Mouse (Mus musculus): Measurements from ENCODE around the gene Amelx. TPM values are rescaled to one million over a fixed set of nuclear protein-coding genes. Genes with fewer than 3 reads are reported as not detected.

Amelx gene
- polyA plus RNA-seq (2015; fragmentation: Nextera tagmentation; extraction: Ambion mirVana) = 0.36 TPM in 1 of 2 replicates, not detected in the other

DNA sequence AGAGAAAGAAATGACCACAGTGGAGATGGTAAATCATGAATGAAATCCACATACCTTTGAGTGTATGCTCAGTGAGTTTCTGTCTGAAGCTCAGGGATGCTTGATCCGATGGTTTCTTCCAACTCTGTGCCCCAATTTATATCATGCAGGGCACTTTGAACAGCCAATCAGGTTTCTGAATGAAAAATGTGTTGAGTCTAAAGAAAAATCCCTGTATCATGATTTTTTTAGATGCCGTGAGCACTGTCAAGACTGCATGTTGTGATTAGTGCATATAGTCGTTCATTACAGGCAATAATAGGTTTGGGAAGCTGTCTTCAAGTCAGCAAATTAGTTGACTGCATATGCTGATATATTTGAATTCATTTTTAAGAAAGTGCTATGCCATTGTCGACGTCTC, at the start of gene Amelx:
Gene Amelx, minus strand, starts transcription at position 101 of the 400 bp plus-strand sequence.
- Histone ChIP-seq H3K36me3 (no peaks in the 10 kb centered on the region), H3K27me3 (no peaks in the 10 kb centered on the region; the same call in 1 of the 2 replicates), H3K27ac (no peak within 1 kb of the TSS), H3K9ac (no peak within 1 kb of the TSS), H3K9me3 (no peaks in the 10 kb centered on the region), H3K4me1 (no peaks in the 10 kb centered on the region), H3K4me3 (no peak within 1 kb of the TSS), H3K4me2 (no peak within 1 kb of the TSS)
- no peak for ATAC-seq (ENCODE audit: borderline replicate concordance, extremely low read depth, low FRiP score, low TSS enrichment)
- 81% methylated on average over 5 of the region's 5 CpGs for WGBS

DNA sequence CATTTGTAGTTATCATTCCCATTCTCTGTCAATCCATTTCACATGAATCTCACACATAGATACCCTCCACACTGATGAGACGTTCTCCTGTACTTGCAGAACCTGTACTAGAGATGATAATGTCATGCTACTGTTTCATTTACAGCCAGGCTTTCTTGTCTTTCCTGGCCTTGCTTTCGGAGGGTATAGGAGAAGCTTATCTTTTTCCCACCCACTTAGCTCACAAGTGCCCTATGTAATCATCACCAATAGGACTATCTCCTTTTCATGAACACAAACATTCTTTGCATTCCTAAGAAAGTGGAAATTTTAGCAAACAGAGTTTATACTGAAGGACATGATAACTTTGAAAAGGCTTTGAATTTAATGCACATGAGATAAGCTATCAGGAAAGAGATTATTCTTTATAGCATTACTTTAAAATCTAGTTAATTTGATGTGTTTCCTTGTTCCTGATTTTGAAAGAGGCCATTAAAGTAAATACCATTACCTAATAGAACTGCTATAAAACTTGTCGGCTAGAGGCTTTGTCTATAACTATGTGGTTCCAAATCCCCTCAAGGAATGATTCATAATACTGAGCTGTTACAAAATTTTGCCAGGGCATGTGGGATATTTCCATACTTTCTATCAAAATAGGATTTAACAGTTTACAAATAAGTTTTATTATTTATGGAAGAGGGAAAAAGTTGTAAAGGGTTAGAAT, 35.5 kb upstream of the Amelx start:
- no peak overlapping the region for H3K9ac ChIP-seq
- H3K4me2 ChIP-seq = no peak overlapping the region
- H3K4me3 ChIP-seq = no peak overlapping the region
- no peaks in the 10 kb centered on the region for H3K4me1 ChIP-seq
- no peak for ATAC-seq (ENCODE audit: borderline replicate concordance, extremely low read depth, low FRiP score, low TSS enrichment)
- 40% methylated on average over 3 of the region's 3 CpGs for WGBS
- H3K27me3 ChIP-seq = peaks cover 15% of the 10 kb centered on the region; the same call in 1 of the 2 replicates
- no peaks in the 10 kb centered on the region for H3K36me3 ChIP-seq
- H3K27ac ChIP-seq = no peak overlapping the region
- no peaks in the 10 kb centered on the region for H3K9me3 ChIP-seq

DNA sequence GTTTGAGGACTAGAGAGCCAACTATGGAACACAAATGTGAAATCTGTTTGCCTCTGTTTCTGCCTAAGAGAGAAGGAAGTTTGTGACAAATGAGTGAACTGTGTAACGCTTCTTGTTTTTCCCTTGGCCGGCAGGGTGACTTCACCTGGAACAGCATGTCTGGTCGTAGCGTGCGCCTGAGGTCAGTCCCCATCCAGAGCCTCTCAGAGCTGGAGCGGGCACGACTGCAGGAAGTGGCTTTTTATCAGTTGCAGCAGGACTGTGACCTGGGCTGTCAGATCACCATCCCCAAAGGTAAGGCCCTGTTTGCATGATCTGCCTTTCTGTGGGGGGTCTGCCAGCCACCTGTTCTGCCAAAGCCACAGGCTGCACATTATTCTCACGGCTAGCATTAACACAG, 33.1 kb upstream of the Amelx start:
- H3K9ac ChIP-seq = no peak overlapping the region
- 61% methylated on average over 8 of the region's 8 CpGs for WGBS
- H3K4me3 ChIP-seq = no peak overlapping the region
- no peaks in the 10 kb centered on the region for H3K9me3 ChIP-seq
- H3K27me3 ChIP-seq = peaks cover 15% of the 10 kb centered on the region; the same call in 1 of the 2 replicates
- H3K36me3 ChIP-seq = no peaks in the 10 kb centered on the region
- H3K4me2 ChIP-seq = no peak overlapping the region
- no peak overlapping the region for H3K27ac ChIP-seq
- no peaks in the 10 kb centered on the region for H3K4me1 ChIP-seq
- no peak; the same call in 1 of the 2 replicates for ATAC-seq (ENCODE audit: borderline replicate concordance, extremely low read depth, low FRiP score, low TSS enrichment)

- no peak overlapping the region for H3K4me3 ChIP-seq
- H3K9me3 ChIP-seq = no peaks in the 10 kb centered on the region
- no peaks in the 10 kb centered on the region; the same call in 1 of the 2 replicates for H3K27me3 ChIP-seq
- no peak for ATAC-seq (ENCODE audit: borderline replicate concordance, extremely low read depth, low FRiP score, low TSS enrichment)
- H3K4me1 ChIP-seq = no peaks in the 10 kb centered on the region
- no peak overlapping the region for H3K9ac ChIP-seq
- H3K36me3 ChIP-seq = no peaks in the 10 kb centered on the region
- H3K27ac ChIP-seq = no peak overlapping the region
- H3K4me2 ChIP-seq = no peak overlapping the region
- 58% methylated on average over 3 of the region's 3 CpGs for WGBS
These were observed 23.0 kb upstream of the Amelx start for GRCm38 (mm10) chrX:169210019-169210418.

DNA sequence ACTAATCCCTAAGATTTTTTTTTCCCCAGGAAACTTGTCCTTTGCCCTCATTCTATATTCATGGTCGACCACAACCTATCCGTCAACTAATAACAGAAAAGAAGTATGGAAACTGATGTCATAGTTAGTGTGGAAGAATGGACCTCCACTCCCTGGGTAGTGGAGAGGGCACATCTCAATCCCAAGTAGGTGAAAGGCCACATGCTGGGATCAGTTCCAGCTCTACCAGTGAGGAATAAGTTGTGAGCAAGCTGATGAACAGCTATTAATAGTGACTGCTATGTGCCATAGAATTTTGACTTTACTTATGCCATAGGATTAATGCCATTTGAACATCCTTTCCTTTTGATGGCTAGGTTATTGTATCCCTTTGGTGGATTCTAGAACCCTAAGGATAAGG, 8.4 kb downstream of the Amelx start:
- Histone ChIP-seq H3K4me3 (no peak overlapping the region), H3K9ac (no peak overlapping the region), H3K4me2 (no peak overlapping the region), H3K27me3 (no peaks in the 10 kb centered on the region; the same call in 1 of the 2 replicates), H3K27ac (no peak overlapping the region), H3K4me1 (no peaks in the 10 kb centered on the region), H3K9me3 (no peaks in the 10 kb centered on the region), H3K36me3 (no peaks in the 10 kb centered on the region)
- WGBS = 57% methylated on average over 2 of the region's 2 CpGs
- ATAC-seq (ENCODE audit: borderline replicate concordance, extremely low read depth, low FRiP score, low TSS enrichment) = no peak

GRCm38 (mm10) chrX:169173796-169174195, 13.2 kb downstream of the Amelx start:
- Histone ChIP-seq H3K9ac (no peak overlapping the region), H3K27ac (no peak overlapping the region), H3K36me3 (no peaks in the 10 kb centered on the region), H3K4me1 (no peaks in the 10 kb centered on the region), H3K9me3 (no peaks in the 10 kb centered on the region), H3K4me3 (no peak overlapping the region), H3K4me2 (no peak overlapping the region), H3K27me3 (no peaks in the 10 kb centered on the region)
- WGBS = 83% methylated on average over 1 of the region's 1 CpGs
- ATAC-seq (ENCODE audit: borderline replicate concordance, extremely low read depth, low FRiP score, low TSS enrichment) = no peak

DNA sequence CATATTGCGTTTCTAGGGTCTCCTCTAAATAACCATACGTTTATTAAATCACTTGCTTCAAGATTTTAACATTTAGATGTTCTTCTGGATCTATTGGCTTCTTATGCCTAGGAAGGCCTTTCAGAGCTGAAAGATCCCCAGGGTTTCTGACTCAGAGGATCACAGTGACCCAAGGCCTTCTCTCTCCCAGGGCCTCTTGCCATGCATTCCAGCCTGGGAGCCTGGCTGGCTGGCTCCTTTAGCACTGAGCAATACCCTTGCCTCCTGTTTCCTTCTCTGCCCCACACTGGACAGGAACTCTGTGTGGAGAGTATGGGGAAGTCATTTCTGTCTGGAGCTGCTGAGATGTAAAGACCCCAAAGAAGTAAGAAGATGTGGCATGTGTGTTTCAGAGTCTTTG, 16.0 kb downstream of the Amelx start:
- no peak overlapping the region for H3K9ac ChIP-seq
- no peaks in the 10 kb centered on the region for H3K9me3 ChIP-seq
- no peaks in the 10 kb centered on the region for H3K36me3 ChIP-seq
- WGBS = 85% methylated on average over 2 of the region's 2 CpGs
- H3K4me1 ChIP-seq = no peaks in the 10 kb centered on the region
- no peak overlapping the region for H3K4me3 ChIP-seq
- no peak for ATAC-seq (ENCODE audit: borderline replicate concordance, extremely low read depth, low FRiP score, low TSS enrichment)
- no peak overlapping the region for H3K4me2 ChIP-seq
- no peaks in the 10 kb centered on the region for H3K27me3 ChIP-seq
- no peak overlapping the region for H3K27ac ChIP-seq

DNA sequence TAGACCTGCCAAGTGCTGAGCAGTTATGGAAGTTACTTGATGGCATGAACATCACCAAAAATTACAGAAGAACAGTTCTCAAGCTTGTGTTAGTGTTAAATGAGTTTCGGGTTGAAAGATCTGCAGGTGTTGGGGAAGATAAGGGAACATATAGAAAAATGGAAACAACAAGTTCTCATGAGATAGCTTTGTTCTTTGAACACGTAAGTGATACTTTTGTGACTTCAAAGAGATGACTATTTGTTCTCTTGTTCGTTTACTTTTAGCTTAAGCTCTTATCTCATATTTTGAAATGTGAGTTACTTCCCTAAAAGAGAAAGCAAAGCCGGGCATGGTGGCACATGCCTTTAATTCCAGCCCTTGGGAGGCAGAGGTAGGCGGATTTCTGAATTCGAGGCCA, 28.6 kb downstream of the Amelx start:
- H3K9me3 ChIP-seq = no peaks in the 10 kb centered on the region
- H3K27me3 ChIP-seq = no peaks in the 10 kb centered on the region
- 53% methylated on average over 6 of the region's 6 CpGs for WGBS
- H3K36me3 ChIP-seq = no peaks in the 10 kb centered on the region
- no peaks in the 10 kb centered on the region for H3K4me1 ChIP-seq
- no peak for ATAC-seq (ENCODE audit: borderline replicate concordance, extremely low read depth, low FRiP score, low TSS enrichment)
- H3K4me3 ChIP-seq = no peak overlapping the region
- H3K9ac ChIP-seq = no peak overlapping the region
- H3K4me2 ChIP-seq = no peak overlapping the region
- no peak overlapping the region for H3K27ac ChIP-seq

GRCm38 (mm10) chrX:169153805-169154204, 33.2 kb downstream of the Amelx start:
- Histone ChIP-seq H3K36me3 (no peaks in the 10 kb centered on the region), H3K4me3 (no peak overlapping the region), H3K4me1 (no peaks in the 10 kb centered on the region), H3K4me2 (no peak overlapping the region), H3K9me3 (no peaks in the 10 kb centered on the region), H3K9ac (no peak overlapping the region), H3K27ac (no peak overlapping the region), H3K27me3 (no peaks in the 10 kb centered on the region)
- ATAC-seq (ENCODE audit: borderline replicate concordance, extremely low read depth, low FRiP score, low TSS enrichment) = no peak

DNA sequence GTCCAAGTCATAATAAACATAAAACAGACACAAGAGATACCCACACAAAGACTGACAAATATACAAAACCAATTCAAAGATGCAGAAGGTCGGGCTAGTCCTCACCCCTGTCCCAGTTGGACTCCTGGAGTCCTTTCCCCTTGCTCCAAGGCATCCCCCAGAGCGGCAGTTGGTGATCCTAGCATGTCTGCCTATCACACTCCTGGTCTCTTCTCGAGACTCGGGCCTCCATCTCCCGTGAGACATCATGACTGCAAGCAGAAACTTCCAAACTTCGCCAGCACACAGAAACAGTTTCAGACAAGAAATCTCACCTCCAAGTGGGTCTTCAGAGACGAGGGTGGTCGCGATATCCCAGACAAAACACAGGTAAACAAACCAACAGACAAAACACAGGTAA, 46.5 kb downstream of the Amelx start:
- Histone ChIP-seq H3K4me2 (no peak overlapping the region), H3K4me1 (no peaks in the 10 kb centered on the region), H3K9ac (no peak overlapping the region), H3K9me3 (no peaks in the 10 kb centered on the region), H3K27ac (no peak overlapping the region), H3K4me3 (no peak overlapping the region), H3K27me3 (peaks cover 15% of the 10 kb centered on the region; the same call in 1 of the 2 replicates), H3K36me3 (no peaks in the 10 kb centered on the region)
- ATAC-seq (ENCODE audit: borderline replicate concordance, extremely low read depth, low FRiP score, low TSS enrichment) = no peak
- WGBS = 86% methylated on average over 9 of the region's 9 CpGs

DNA sequence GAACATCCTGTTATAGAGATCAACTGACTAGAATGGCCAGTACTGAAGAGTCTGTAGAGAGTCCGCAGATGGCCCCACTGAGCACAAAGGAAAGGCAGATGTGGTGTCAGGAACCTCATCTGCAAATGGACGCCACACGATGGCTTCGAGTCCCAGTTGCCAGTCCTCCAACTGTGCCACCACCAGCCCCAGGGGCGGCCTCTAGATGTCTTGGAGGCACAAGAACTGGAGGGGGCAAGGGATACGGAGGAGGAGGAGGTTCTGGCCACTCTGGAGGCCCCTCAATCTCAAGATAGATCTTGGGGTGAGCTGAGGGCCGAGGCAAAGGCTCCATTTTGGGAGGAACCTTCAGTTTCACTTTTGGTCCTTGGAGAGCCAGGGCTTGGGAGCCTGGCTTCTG, 47.2 kb downstream of the Amelx start:
- H3K27me3 ChIP-seq = peaks cover 15% of the 10 kb centered on the region; the same call in 1 of the 2 replicates
- no peak overlapping the region for H3K4me3 ChIP-seq
- H3K36me3 ChIP-seq = no peaks in the 10 kb centered on the region
- H3K4me2 ChIP-seq = no peak overlapping the region
- no peak for ATAC-seq (ENCODE audit: borderline replicate concordance, extremely low read depth, low FRiP score, low TSS enrichment)
- H3K9ac ChIP-seq = no peak overlapping the region
- H3K4me1 ChIP-seq = no peaks in the 10 kb centered on the region
- H3K27ac ChIP-seq = no peak overlapping the region
- no peaks in the 10 kb centered on the region for H3K9me3 ChIP-seq
- WGBS = 87% methylated on average over 7 of the region's 7 CpGs

Data from lung, embryonic 15.5 days (tissue).